Mouse (Mus musculus) CD4-positive, CD25-positive, alpha-beta regulatory T cell, adult 4 months (primary cell): ENCODE results near the gene Trem3. TPM values are rescaled to one million over a fixed set of nuclear protein-coding genes. Genes with fewer than 3 reads are reported as not detected.
A peak's percentile ranks its signal among the peaks of the same experiment; 100 is the strongest.

Source experiments
- ATAC-seq: one replicate; pipeline ENCODE4 v1.8.0; 2017
- polyA plus RNA-seq, 2 experiments: library from polyadenylated mRNA; unstranded; fragments of 100-300 nt; shearing (Covaris generic); gene quantifications; one replicate each; pipeline ENCODE4 v1.2.1; 2017

Gene Trem3
- polyA plus RNA-seq, 2 experiments from 2014 or later, result not detected

DNA sequence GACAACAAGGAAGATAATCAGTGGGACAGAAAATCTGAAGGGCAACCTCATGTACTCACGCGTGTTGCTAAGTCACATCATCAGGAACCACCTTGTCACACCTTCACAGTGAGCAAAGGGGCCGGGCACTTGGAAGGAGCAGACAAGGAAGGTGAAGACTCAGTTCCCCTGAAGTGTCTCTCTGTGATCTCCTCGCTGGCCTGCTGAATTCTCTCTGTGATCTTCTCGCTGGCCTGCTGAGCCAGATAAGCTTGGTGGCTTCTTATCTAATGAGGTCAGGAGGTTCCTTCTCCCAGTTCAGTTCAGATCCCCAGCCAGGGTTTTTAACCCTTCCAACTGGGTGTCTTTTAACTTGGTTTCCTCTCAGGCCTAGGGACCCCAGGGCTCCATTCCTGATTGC lies 24.6 kb downstream of the Trem3 start:
- no peak for ATAC-seq

DNA sequence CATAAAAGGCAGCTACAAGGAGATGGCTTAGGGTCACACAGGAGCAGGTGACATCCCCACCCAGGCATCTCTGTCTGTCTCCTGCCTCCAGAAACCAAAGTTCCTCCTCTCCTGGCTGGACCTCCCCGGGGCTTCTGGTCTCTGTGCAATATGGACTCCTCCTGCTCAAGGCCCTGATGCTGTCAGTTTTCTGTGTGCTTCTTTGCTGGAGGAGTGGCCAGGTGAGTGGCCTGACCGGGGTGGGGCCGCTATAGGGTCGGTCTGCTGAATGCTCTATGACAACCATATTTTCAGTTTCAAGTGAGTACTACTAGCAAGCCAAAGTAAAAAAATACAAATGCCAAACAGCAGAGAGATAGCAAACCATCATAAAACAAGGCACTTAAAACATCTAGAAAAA lies 25.0 kb downstream of the Trem3 start:
- no peak for ATAC-seq

GRCm38 (mm10) chr17:48274098-48274497 lies 26.5 kb downstream of the Trem3 start:
- no peak for ATAC-seq

GRCm38 (mm10) chr17:48274885-48275284 lies 27.3 kb downstream of the Trem3 start:
- ATAC-seq, result peak; percentile 64

GRCm38 (mm10) chr17:48275736-48276135 lies 28.2 kb downstream of the Trem3 start:
- no peak for ATAC-seq

DNA sequence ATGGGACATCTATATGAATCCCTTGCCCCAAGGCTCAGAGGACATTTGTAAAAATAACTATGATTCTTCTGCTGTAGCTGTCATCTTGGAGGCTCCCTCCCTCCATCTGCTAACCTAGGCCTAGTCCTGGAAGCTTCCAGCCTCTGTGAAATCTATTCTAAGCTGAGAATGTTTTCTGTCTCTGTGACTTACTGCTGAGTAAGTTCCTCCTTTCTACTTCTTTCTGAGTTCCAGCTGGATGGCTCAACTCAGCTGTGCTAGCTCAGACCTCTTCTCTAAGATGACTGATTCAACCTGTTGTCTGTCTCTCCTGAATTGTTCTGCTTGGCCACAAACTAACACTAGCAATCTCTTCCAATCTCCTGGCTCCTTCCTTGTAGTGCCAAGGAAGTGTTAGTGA lies 30.8 kb downstream of the Trem3 start:
- ATAC-seq, result no peak

DNA sequence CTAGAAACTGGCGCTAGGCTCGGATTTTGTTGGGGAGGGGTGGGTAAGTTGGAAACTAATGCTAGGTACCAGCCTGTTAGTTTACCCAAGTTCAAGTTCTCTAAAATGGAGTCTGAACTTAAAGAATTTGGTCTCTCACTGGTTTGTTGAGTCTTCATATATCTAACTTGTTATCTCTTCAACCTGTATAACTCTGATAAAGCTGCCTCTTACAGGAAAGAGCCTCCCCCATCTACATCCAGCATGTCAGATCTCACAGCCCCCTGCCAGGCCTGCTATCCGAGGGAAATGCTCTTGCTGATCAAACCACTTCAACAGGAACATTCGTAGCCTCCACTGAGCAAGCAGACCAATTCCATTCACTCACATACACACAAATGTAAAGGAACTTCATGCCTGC lies 31.4 kb downstream of the Trem3 start:
- ATAC-seq, result no peak

- ATAC-seq, result no peak
Measured at GRCm38 (mm10) chr17:48280943-48281738, 33.6 kb downstream of the Trem3 start.

- ATAC-seq, result no peak
Measured at GRCm38 (mm10) chr17:48281739-48282085, 34.1 kb downstream of the Trem3 start.

GRCm38 (mm10) chr17:48286765-48287164 lies 39.2 kb downstream of the Trem3 start:
- no peak for ATAC-seq

DNA sequence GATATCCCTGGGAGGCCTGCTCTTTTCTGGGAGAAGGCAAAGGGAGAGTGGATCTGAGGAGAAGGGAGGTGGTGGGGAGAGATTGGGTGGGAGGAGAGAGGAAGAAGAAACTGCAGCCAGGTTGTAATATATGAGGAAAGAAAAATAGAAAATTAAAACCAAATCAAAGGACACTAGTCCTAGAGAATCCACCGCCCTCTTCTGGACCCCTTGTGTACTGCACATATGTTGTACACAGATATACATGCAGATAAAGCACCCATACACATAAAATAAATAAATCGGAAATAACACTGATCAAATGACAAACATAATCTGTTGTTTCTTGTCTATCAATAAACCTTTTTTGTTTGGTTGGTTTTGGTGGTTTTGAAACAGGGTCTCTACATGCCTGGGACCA lies 39.7 kb downstream of the Trem3 start:
- ATAC-seq, result no peak

GRCm38 (mm10) chr17:48293500-48294194 lies 46.1 kb downstream of the Trem3 start:
- peak; percentile 74 for ATAC-seq

GRCm38 (mm10) chr17:48299203-48299602 lies 51.6 kb downstream of the Trem3 start, which contains the start of gene Treml2:
Treml2 (plus strand) TSS chr17:48299498.
- ATAC-seq, result no peak

GRCm38 (mm10) chr17:48299756-48300155 lies 52.2 kb downstream of the Trem3 start:
- peak; percentile 14 for ATAC-seq

GRCm38 (mm10) chr17:48300199-48300598 lies 52.6 kb downstream of the Trem3 start:
- ATAC-seq, result peak; percentile 61

DNA sequence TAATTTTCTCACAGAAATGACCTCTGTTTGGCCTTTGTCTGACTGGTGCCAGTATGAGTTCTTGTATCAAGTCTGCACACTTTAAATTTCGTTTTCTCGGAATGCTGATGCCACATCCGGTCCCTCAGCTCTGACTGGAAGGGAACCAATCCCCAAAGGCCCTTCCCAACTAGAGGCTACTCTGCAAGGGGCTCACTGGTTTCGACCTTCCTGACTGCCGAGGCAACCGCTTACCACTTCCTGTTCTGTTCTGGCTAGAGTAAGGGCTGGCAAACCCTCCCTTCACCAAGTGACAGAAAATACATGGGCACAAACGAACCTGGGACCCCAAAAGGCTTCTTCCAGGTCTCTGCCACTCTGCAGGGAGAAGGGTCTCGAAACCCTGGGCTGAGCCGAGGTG lies 53.3 kb downstream of the Trem3 start:
- peak; percentile 84 for ATAC-seq

GRCm38 (mm10) chr17:48301792-48302191 lies 54.2 kb downstream of the Trem3 start:
- no peak for ATAC-seq

Other genes starting within 250 kb of the Trem3 start
- gene 1700122O11Rik, start 209.5 kb upstream of the Trem3 start, polyA plus RNA-seq, result not detected
- not detected for gene 1700067P10Rik, start 158.5 kb upstream of the Trem3 start, polyA plus RNA-seq
- not detected for gene 9830107B12Rik, start 101.5 kb upstream of the Trem3 start, polyA plus RNA-seq
- gene A530064D06Rik, start 80.5 kb upstream of the Trem3 start, polyA plus RNA-seq, result not detected
- gene Trem1, start 15.0 kb upstream of the Trem3 start, polyA plus RNA-seq, result not detected
- 1 to 10 TPM in 1 of 2 experiments, under 1 TPM in 1; 0.87 to 1.8 TPM for gene Treml4, start 16.5 kb downstream of the Trem3 start, polyA plus RNA-seq
- 10 to 100 TPM; 13.2 to 16.8 TPM for gene Treml2, start 51.7 kb downstream of the Trem3 start, polyA plus RNA-seq
- gene B430306N03Rik, start 68.4 kb downstream of the Trem3 start, polyA plus RNA-seq, result 1 to 10 TPM; 1.8 to 2.5 TPM
- gene Trem2, start 98.6 kb downstream of the Trem3 start, polyA plus RNA-seq, result not detected
- not detected for gene Treml1, start 112.1 kb downstream of the Trem3 start, polyA plus RNA-seq
- 10 to 100 TPM; 11.3 to 13.3 TPM for gene Nfya, start 162.1 kb downstream of the Trem3 start, polyA plus RNA-seq
- 10 to 100 TPM; 81.7 to 98.8 TPM for gene Oard1, start 162.2 kb downstream of the Trem3 start, polyA plus RNA-seq
- 1 to 10 TPM; 1.2 to 1.8 TPM for gene Apobec2, start 185.2 kb downstream of the Trem3 start, polyA plus RNA-seq
- not detected for gene Tspo2, start 203.7 kb downstream of the Trem3 start, polyA plus RNA-seq
- 10 to 100 TPM; 23.7 to 26.3 TPM for gene Unc5cl, start 207.1 kb downstream of the Trem3 start, polyA plus RNA-seq